Mouse (Mus musculus) intestine, embryonic 16.5 days (tissue): Measurements from ENCODE around the gene Map4k4. TPM values are rescaled to one million over a fixed set of nuclear protein-coding genes. Genes with fewer than 3 reads are reported as not detected.
A peak's percentile ranks its signal among the peaks of the same experiment; 100 is the strongest.

Experiments used
- ATAC-seq: fragments of 200-750 bp; cut with Nextera tagmentation; 2 replicates; pipeline ENCODE4 v1.8.0; 2017; ENCODE audit warnings: moderate TSS enrichment, moderate library complexity
- H3K27ac ChIP-seq: fragments of 300-500 bp; sonication (generic); 2 replicates; pipeline ENCODE4 v1.5.1; 2014; ENCODE audit warnings: mild to moderate bottlenecking, low read length
- H3K27me3 ChIP-seq: fragments of 300-500 bp; sonication (generic); replicated peaks from 2 replicates; pipeline ENCODE4 v1.6.1; 2014; ENCODE audit warnings: low read length, control low read depth, mixed read lengths; ENCODE audit not compliant: control insufficient read depth, insufficient read depth
- H3K36me3 ChIP-seq: fragments of 300-500 bp; sonication (generic); 2 replicates; pipeline ENCODE4 v1.6.1; 2014; ENCODE audit warnings: low read length, control low read depth; ENCODE audit not compliant: control insufficient read depth, insufficient read depth
- H3K4me1 ChIP-seq: fragments of 300-500 bp; sonication (generic); 2 replicates; pipeline ENCODE4 v1.6.1; 2014; ENCODE audit warnings: low read length, control low read depth, mixed read lengths; ENCODE audit not compliant: control insufficient read depth, insufficient read depth
- H3K4me2 ChIP-seq: fragments of 300-500 bp; sonication (generic); 2 replicates; pipeline ENCODE4 v1.6.1; 2014; ENCODE audit warnings: low read depth, low read length, control low read depth
- H3K4me3 ChIP-seq: fragments of 300-500 bp; sonication (generic); 2 replicates; pipeline ENCODE4 v1.5.1; 2014; ENCODE audit warnings: mild to moderate bottlenecking, low read length
- H3K9ac ChIP-seq: fragments of 300-500 bp; sonication (generic); 2 replicates; pipeline ENCODE4 v1.6.1; 2014; ENCODE audit warnings: low read depth, low read length
- H3K9me3 ChIP-seq: fragments of 300-500 bp; sonication (generic); 2 replicates; pipeline ENCODE4 v1.6.1; 2016; ENCODE audit warnings: low read length, control low read depth; ENCODE audit not compliant: control insufficient read depth
- WGBS: fragments of 180-500 bp; shearing (Covaris S2); extraction: QIAGEN DNeasy Blood & Tissue Kit; methylation state at CpG from one replicate; pipeline ENCODE4 v1.1.7; 2014; 5-methylcytosine and 5-hydroxymethylcytosine counted together
- polyA plus RNA-seq: library from polyadenylated mRNA; unstranded; fragments of >200 nt; fragmentation: Nextera tagmentation; extraction: Ambion mirVana; gene quantifications from 2 replicates; pipeline ENCODE4 v1.2.1, GENCODE M21; 2015

Gene Map4k4
- polyA plus RNA-seq, 1 experiment from 2014 or later: 10.1 TPM

- Histone ChIP-seq H3K27me3 (no peaks in the 10 kb centered on the region), H3K9ac (no peak overlapping the region), H3K4me1 (peaks cover 71% of the 10 kb centered on the region), H3K36me3 (no peaks in the 10 kb centered on the region), H3K9me3 (no peaks in the 10 kb centered on the region), H3K4me3 (no peak overlapping the region), H3K27ac (no peak overlapping the region), H3K4me2 (no peak overlapping the region)
- no peak for ATAC-seq
- 69% methylated on average over 12 of the region's 12 CpGs for WGBS
Measured at GRCm38 (mm10) chr1:39939401-39939800, 38.7 kb downstream of the Map4k4 start.

- Histone ChIP-seq H3K27ac (no peak overlapping the region), H3K4me3 (no peak overlapping the region), H3K27me3 (no peaks in the 10 kb centered on the region), H3K4me2 (no peak overlapping the region), H3K9me3 (no peaks in the 10 kb centered on the region), H3K9ac (no peak overlapping the region), H3K4me1 (peaks cover 70% of the 10 kb centered on the region), H3K36me3 (no peaks in the 10 kb centered on the region)
- 90% methylated on average over 2 of the region's 2 CpGs for WGBS
- ATAC-seq: no peak
Measured at GRCm38 (mm10) chr1:39940342-39940741, 39.6 kb downstream of the Map4k4 start.

DNA sequence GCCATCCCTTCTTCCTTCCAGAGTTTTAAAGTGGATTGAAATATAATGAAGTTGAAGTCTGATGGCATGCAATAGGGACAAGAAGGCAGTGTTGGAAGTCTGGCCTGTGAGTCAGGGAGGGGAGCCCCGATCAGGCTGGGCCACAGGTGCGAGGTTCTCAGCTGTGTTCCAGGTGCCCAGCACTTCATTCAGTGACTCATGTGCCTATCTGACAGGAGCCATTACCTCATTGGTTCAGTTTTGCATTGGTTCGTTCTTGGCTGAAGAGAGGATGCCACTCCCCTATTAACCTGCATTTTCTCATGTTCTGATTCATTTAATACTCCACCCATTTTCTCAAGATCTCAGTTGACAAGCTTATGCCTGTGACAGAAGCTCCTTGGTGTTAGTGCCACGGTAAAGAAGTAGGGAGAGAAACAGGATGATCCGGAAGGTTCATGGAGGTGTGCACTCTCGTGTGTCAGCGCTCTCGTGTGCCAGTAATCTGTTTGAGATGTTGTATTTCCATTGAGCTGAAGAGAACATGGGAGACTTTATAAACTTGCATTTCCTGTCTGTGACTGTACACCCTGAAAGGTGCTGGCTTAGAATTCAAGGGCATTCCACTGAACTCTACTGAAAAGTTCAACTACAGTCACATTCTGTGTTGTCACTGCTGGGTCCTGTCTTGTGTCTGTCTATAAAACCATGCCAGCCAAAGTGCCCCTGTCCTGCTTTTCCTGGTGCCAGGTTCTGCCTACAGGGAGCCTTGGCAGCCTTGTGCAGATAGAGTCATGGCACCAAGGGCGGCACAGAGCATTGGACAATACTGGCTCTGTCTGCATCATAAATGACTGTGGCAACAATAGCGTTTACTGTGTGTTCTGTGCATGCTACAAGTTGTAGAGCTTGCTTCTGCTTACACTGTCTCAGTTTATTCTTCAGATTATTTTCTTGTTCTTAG is 40.8 kb downstream of the Map4k4 start:
- no peaks in the 10 kb centered on the region for H3K27me3 ChIP-seq
- 54% methylated on average over 10 of the region's 10 CpGs for WGBS
- H3K4me1 ChIP-seq: peaks cover 75% of the 10 kb centered on the region

GRCm38 (mm10) chr1:39942935-39943334 is 42.2 kb downstream of the Map4k4 start:
- Histone ChIP-seq H3K36me3 (no peaks in the 10 kb centered on the region), H3K4me2 (no peak overlapping the region), H3K9me3 (no peaks in the 10 kb centered on the region), H3K9ac (no peak overlapping the region), H3K27ac (no peak overlapping the region; the same call in none of the 2 replicates), H3K27me3 (no peaks in the 10 kb centered on the region), H3K4me3 (no peak overlapping the region), H3K4me1 (peaks cover 68% of the 10 kb centered on the region)
- ATAC-seq: no peak
- WGBS: 23% methylated on average over 8 of the region's 8 CpGs

More for the DNA sequence above, 40.8 kb downstream of the Map4k4 start:
- H3K9me3 ChIP-seq: no peaks in the 10 kb centered on the region
- no peak overlapping the region for H3K4me2 ChIP-seq
- no peak overlapping the region for H3K4me3 ChIP-seq
- H3K36me3 ChIP-seq: no peaks in the 10 kb centered on the region
- peak; percentile 47 for ATAC-seq
- no peak overlapping the region for H3K9ac ChIP-seq
- peak overlapping the region; percentile 14; the same call in 1 of the 2 replicates for H3K27ac ChIP-seq

- Histone ChIP-seq H3K4me2 (no peak overlapping the region), H3K9ac (no peak overlapping the region), H3K36me3 (no peaks in the 10 kb centered on the region), H3K9me3 (no peaks in the 10 kb centered on the region), H3K27ac (peak overlapping the region; percentile 24; the same call in 1 of the 2 replicates), H3K4me1 (peaks cover 68% of the 10 kb centered on the region), H3K27me3 (no peaks in the 10 kb centered on the region), H3K4me3 (no peak overlapping the region)
- 49% methylated on average over 5 of the region's 5 CpGs for WGBS
- no peak for ATAC-seq
Measured at GRCm38 (mm10) chr1:39944306-39944971, 43.7 kb downstream of the Map4k4 start.

GRCm38 (mm10) chr1:39944972-39945323 is 44.2 kb downstream of the Map4k4 start:
- Histone ChIP-seq H3K4me2 (no peak overlapping the region), H3K9ac (no peak overlapping the region), H3K27ac (peak overlapping the region; percentile 24; the same call in 1 of the 2 replicates), H3K27me3 (no peaks in the 10 kb centered on the region), H3K9me3 (no peaks in the 10 kb centered on the region), H3K4me1 (peaks cover 72% of the 10 kb centered on the region), H3K4me3 (no peak overlapping the region), H3K36me3 (no peaks in the 10 kb centered on the region)
- ATAC-seq: peak; percentile 39; the same call in 1 of the 2 replicates
- 43% methylated on average over 4 of the region's 4 CpGs for WGBS

DNA sequence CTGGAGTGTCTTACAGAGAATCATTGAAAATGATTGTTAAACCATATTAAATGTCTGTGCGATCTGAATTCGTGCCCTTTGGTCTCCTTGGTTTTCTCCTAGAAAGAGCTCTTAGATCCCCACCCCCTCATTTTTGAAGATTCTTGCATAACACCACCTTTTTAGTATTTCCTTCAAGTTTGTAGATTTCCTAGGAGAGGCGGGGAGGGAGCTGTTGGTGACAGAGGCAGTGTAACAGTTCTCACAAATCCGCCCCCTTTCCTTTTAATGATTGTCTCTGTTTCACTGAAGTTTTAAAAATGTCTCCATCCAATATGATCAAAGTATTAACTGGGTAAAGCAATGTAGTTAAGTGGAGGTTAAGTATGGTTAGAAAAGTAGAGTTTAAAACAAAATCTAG is 45.7 kb downstream of the Map4k4 start:
- H3K9me3 ChIP-seq: no peaks in the 10 kb centered on the region
- no peak for ATAC-seq
- H3K27me3 ChIP-seq: no peaks in the 10 kb centered on the region
- H3K4me1 ChIP-seq: peaks cover 67% of the 10 kb centered on the region
- H3K9ac ChIP-seq: no peak overlapping the region
- 64% methylated on average over 4 of the region's 4 CpGs for WGBS
- H3K27ac ChIP-seq: no peak overlapping the region
- no peak overlapping the region for H3K4me3 ChIP-seq
- no peaks in the 10 kb centered on the region for H3K36me3 ChIP-seq
- no peak overlapping the region for H3K4me2 ChIP-seq

- no peak overlapping the region for H3K9ac ChIP-seq
- no peaks in the 10 kb centered on the region for H3K27me3 ChIP-seq
- peaks cover 63% of the 10 kb centered on the region for H3K4me1 ChIP-seq
- no peak for ATAC-seq
- no peak overlapping the region for H3K4me3 ChIP-seq
- no peaks in the 10 kb centered on the region for H3K36me3 ChIP-seq
- WGBS: 66% methylated on average over 6 of the region's 6 CpGs
- H3K27ac ChIP-seq: no peak overlapping the region
- no peak overlapping the region for H3K4me2 ChIP-seq
- no peaks in the 10 kb centered on the region for H3K9me3 ChIP-seq
Measured at GRCm38 (mm10) chr1:39947179-39947578, 46.5 kb downstream of the Map4k4 start.

GRCm38 (mm10) chr1:39947701-39948359 is 47.1 kb downstream of the Map4k4 start:
- Histone ChIP-seq H3K36me3 (no peaks in the 10 kb centered on the region), H3K9me3 (no peaks in the 10 kb centered on the region), H3K9ac (no peak overlapping the region), H3K27me3 (no peaks in the 10 kb centered on the region), H3K4me1 (peaks cover 60% of the 10 kb centered on the region), H3K27ac (no peak overlapping the region), H3K4me2 (no peak overlapping the region), H3K4me3 (no peak overlapping the region)
- ATAC-seq: no peak
- WGBS: 64% methylated on average over 6 of the region's 6 CpGs
